Mouse (Mus musculus) bone marrow macrophage, adult 2 months (primary cell): ENCODE results near the gene Nid2. TPM values are rescaled to one million over a fixed set of nuclear protein-coding genes. Genes with fewer than 3 reads are reported as not detected.

Experiments used
- H3K27ac ChIP-seq: 2 replicates; pipeline ENCODE4 v1.5.1; 2012; ENCODE audit warnings: low read depth, low read length; ENCODE audit not compliant: insufficient read depth
- H3K4me1 ChIP-seq: 2 replicates; pipeline ENCODE4 v1.6.1; 2012; ENCODE audit warnings: low read length; ENCODE audit not compliant: control insufficient read depth, insufficient read depth
- H3K4me3 ChIP-seq: 2 replicates; pipeline ENCODE4 v1.5.1; 2012; ENCODE audit warnings: mild to moderate bottlenecking, low read length, moderate library complexity; ENCODE audit not compliant: insufficient read depth
- CTCF ChIP-seq: IDR thresholded peaks from 2 replicates; pipeline ENCODE4 v1.5.1; 2012; ENCODE audit warnings: low read depth, mild to moderate bottlenecking, low read length, moderate library complexity
- POLR2A ChIP-seq: IDR thresholded peaks from 2 replicates; pipeline ENCODE4 v1.6.1; 2012; ENCODE audit warnings: mild to moderate bottlenecking, low read depth, low read length, borderline replicate concordance
- polyA plus RNA-seq: library from polyadenylated mRNA; stranded (reverse); fragments of >200 nt; gene quantifications from 2 replicates; pipeline ENCODE4 v1.2.4, GENCODE M21; 2012; ENCODE audit not compliant: missing spikeins, insufficient read depth, insufficient read length

The Nid2 gene
- polyA plus RNA-seq, 1 experiment: 1.5 TPM

- TF ChIP-seq POLR2A: no peak
- TF ChIP-seq CTCF: no peak
- H3K4me3 ChIP-seq: no peak overlapping the region
- peaks cover 4% of the 10 kb centered on the region; the same call in 1 of the 2 replicates for H3K4me1 ChIP-seq
- H3K27ac ChIP-seq: no peak overlapping the region
These were observed 52.6 kb downstream of the Nid2 start for GRCm38 (mm10) chr14:19803623-19804022.

- peaks cover 3% of the 10 kb centered on the region; the same call in 1 of the 2 replicates for H3K4me1 ChIP-seq
- H3K27ac ChIP-seq: no peak overlapping the region
- TF ChIP-seq CTCF: no peak
- TF ChIP-seq POLR2A: no peak
- no peak overlapping the region for H3K4me3 ChIP-seq
These were observed 56.3 kb downstream of the Nid2 start for GRCm38 (mm10) chr14:19807339-19807738.

GRCm38 (mm10) chr14:19807858-19808257 is 56.8 kb downstream of the Nid2 start:
- TF ChIP-seq CTCF (no peak), POLR2A (no peak)
- no peak overlapping the region for H3K4me3 ChIP-seq
- no peak overlapping the region for H3K27ac ChIP-seq
- peaks cover 3% of the 10 kb centered on the region; the same call in 1 of the 2 replicates for H3K4me1 ChIP-seq

GRCm38 (mm10) chr14:19809934-19810333 is 58.9 kb downstream of the Nid2 start:
- H3K27ac ChIP-seq: no peak overlapping the region
- TF ChIP-seq CTCF (no peak), POLR2A (no peak)
- H3K4me3 ChIP-seq: no peak overlapping the region
- H3K4me1 ChIP-seq: no peaks in the 10 kb centered on the region

- no peaks in the 10 kb centered on the region for H3K4me1 ChIP-seq
- no peak overlapping the region for H3K27ac ChIP-seq
- H3K4me3 ChIP-seq: no peak overlapping the region
- no peak for TF ChIP-seq POLR2A
- TF ChIP-seq CTCF: no peak
These were observed 62.0 kb downstream of the Nid2 start for GRCm38 (mm10) chr14:19813061-19813460.

GRCm38 (mm10) chr14:19817949-19818348 is 66.9 kb downstream of the Nid2 start:
- peaks cover 2% of the 10 kb centered on the region for H3K4me1 ChIP-seq
- TF ChIP-seq POLR2A (no peak), CTCF (peak; percentile 37; the same call in 1 of the 2 replicates)
- no peak overlapping the region for H3K27ac ChIP-seq
- H3K4me3 ChIP-seq: no peak overlapping the region

- H3K27ac ChIP-seq: no peak overlapping the region
- H3K4me1 ChIP-seq: peaks cover 7% of the 10 kb centered on the region
- TF ChIP-seq CTCF: no peak
- no peak overlapping the region for H3K4me3 ChIP-seq
These were observed 70.6 kb downstream of the Nid2 start for GRCm38 (mm10) chr14:19821686-19822085.

- Histone ChIP-seq H3K27ac (peak within 1 kb of the TSS; percentile 59), H3K4me3 (peak within 1 kb of the TSS; percentile 92), H3K4me1 (peaks cover 8% of the 10 kb centered on the region)
- TF ChIP-seq CTCF (no peak), POLR2A (no peak)
These were observed 72.5 kb downstream of the Nid2 start, which contains the start of gene Rtraf for GRCm38 (mm10) chr14:19823321-19824142. TSS of gene Rtraf (minus strand) at chr14:19823824.

GRCm38 (mm10) chr14:19825481-19825880 is 74.4 kb downstream of the Nid2 start:
- H3K4me3 ChIP-seq: no peak overlapping the region
- peaks cover 11% of the 10 kb centered on the region for H3K4me1 ChIP-seq
- no peak for TF ChIP-seq POLR2A
- no peak for TF ChIP-seq CTCF
- H3K27ac ChIP-seq: no peak overlapping the region

GRCm38 (mm10) chr14:19836289-19836688 is 85.2 kb downstream of the Nid2 start:
- H3K27ac ChIP-seq: no peak overlapping the region
- TF ChIP-seq POLR2A (no peak), CTCF (no peak)
- H3K4me1 ChIP-seq: peaks cover 17% of the 10 kb centered on the region
- H3K4me3 ChIP-seq: no peak overlapping the region
